Mouse (Mus musculus) ovary, postnatal 10 days (tissue): ENCODE data around the gene Pzp.
A peak's percentile ranks its signal among the peaks of the same experiment; 100 is the strongest.

Experiments used
- DNase-seq: peaks from one replicate; pipeline ENCODE4 v3.0.0; 2022; ENCODE audit warnings: low spot score

The Pzp gene

GRCm38 (mm10) chr6:128479463-128480454 is 46.8 kb downstream of the Pzp start:
- peak; percentile 97 for DNase-seq

DNA sequence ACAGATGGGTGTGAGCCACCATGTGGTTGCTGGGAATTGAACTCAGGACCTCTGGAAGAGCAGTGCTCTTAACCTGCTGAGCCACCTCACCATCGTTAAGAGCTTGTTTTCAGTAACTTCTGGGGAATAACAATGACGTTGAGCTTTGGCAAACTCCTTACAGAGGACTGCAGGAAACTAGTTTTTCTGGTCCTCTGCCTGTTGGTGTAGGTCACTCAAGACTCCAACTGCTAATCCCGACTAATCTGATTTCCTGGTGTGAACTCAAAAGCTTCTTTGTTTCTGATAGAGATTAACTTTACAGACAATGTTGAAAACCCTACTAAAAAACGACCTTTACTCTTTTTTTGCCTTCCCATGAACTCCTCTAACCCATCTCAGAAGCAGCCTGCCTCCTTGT is 49.0 kb downstream of the Pzp start:
- no peak for DNase-seq

- no peak for DNase-seq
Measured at GRCm38 (mm10) chr6:128474112-128474511, 52.4 kb downstream of the Pzp start.

DNA sequence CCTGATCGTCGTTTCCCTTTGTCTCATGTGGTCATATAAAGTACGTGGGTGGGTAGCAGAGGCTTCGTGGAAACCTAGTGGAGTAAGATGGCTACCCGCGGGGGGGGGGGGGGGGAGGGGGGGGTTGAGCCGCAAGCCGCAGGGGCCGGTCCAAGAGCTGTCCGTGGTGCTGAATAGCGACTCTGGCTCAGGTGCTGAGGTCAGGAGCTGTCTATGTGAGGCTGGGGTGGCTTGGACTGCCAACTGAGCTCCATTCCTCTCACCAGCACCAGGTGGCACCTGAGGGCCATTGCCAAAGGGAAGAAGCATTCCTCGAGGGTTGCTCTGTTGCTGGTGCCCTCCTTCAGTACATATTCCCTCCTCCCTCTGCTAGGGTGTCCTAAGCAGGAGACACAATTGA is 57.1 kb downstream of the Pzp start:
- no peak for DNase-seq

- DNase-seq, result no peak
Measured at GRCm38 (mm10) chr6:128467298-128467697, 59.2 kb downstream of the Pzp start.

- DNase-seq, result no peak
Measured at GRCm38 (mm10) chr6:128466563-128466962, 60.0 kb downstream of the Pzp start.

GRCm38 (mm10) chr6:128466043-128466442 is 60.5 kb downstream of the Pzp start:
- no peak for DNase-seq

DNA sequence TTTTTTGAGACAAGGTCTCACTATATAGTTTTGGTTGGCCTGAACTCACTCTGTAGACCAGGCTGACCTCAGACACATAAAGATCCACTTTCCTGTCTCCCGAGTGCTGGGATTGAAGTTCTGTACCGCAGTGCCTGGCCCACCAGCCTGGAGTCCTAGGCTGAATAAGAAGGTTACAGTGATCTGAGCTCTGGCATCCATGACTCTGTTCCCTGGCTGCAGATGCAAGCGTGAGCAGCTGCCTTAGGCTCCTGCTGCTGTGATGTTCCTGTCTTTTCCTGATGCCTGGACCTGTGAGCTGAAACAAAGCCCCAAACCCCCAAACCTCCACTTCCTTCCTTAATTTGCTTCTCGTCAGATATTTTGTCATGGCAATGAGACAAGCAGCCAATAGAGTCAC is 61.5 kb downstream of the Pzp start:
- DNase-seq, result no peak

- DNase-seq, result no peak
Measured at GRCm38 (mm10) chr6:128461606-128462005, 64.9 kb downstream of the Pzp start.

DNA sequence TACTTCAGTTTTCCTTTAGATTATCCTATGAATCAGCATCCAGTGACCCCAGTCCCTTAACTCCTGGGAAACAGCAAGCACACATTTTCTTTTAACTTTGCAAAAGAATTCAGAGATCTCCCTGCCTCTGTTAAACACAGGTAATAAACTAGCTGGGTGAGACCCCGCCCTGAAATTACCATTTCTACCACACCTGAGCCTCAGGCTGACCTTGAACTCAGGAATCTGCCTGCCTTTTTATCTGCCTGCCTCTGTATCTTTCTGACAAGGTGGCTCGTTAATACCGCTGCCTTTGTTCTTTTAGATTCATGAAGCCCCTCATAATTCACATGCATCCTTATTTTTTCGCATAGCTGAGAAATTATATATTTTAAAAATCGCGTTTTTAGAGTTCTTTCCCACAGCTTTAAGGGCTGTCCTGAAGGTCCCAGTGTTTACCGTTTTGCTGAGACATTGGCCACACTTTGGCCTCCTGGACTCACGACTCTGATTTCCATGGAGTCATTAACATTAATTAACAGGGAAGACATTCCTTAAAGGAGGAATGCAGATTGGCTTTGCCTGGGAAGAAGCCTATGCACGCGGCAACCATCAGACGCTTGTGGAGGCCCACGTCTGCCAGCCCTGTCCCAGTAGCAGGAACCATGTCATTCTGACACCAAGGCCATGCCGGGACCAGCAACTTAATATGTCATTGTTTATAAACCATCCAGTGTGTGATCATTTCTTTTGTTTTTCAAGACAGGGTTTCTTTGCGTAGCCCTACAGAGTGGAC is 65.6 kb downstream of the Pzp start:
- DNase-seq, result no peak

DNA sequence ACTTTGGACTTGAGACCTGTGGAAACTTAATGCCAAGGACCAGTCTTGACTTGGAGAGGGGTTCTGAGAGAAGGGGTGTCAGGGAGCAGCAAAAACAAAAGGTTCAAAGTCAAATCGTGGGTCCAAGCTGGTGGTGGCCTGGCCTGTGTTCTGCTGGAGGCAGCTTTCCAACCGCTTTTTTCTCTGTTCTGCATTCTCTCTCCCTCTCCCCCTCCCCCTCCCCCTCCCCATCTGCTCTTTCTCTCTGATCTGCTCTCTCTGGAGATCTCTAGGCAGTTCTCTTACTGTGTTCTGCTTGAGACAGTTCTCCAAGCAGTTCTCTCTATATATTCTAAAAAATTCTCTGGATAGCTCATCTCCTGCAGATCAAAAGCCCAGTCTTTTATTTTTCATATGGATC is 66.2 kb downstream of the Pzp start:
- DNase-seq, result no peak

GRCm38 (mm10) chr6:128457186-128457585 is 69.3 kb downstream of the Pzp start:
- DNase-seq, result no peak

DNA sequence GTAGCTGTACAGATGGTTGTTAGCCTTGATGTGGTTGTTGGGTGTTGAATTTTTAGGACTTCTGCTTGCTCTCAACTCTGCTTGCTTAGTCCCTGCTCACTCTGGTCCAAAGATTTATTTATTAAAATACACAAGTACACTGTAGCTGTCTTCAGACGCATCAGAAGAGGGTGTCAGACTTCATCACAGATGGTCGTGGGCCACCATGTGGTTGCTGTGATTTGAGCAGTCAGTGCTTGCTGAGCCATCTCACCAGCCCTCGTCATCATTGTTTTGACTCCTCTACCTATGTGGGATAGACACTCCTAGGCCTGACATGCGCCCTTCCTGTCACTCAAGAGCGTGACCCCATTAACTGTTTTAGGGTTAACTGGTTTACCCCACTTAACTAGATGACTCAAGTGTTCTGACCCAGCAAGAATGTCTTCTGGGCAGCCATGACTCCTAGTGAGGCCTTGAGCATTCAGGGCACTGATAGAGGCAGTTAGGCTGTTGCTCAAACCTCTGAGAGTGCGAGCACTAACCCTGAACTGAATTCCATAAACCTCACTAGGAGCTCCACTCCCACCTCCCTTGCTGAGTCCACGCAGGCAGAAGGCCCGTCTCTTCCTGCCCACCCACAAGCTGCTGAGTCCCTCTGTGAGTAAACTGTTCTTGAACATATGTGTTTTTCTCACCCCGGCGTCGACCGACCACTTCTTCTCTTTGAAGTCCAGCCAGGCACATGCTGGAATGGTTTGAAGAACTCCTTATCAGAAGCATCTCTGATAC is 70.5 kb downstream of the Pzp start:
- no peak for DNase-seq

GRCm38 (mm10) chr6:128447063-128447462 is 79.5 kb downstream of the Pzp start:
- no peak for DNase-seq

GRCm38 (mm10) chr6:128445761-128446535 is 80.6 kb downstream of the Pzp start:
- no peak for DNase-seq

GRCm38 (mm10) chr6:128440238-128440637 is 86.3 kb downstream of the Pzp start:
- no peak for DNase-seq

GRCm38 (mm10) chr6:128438871-128439341 is 87.6 kb downstream of the Pzp start:
- DNase-seq, result no peak

DNA sequence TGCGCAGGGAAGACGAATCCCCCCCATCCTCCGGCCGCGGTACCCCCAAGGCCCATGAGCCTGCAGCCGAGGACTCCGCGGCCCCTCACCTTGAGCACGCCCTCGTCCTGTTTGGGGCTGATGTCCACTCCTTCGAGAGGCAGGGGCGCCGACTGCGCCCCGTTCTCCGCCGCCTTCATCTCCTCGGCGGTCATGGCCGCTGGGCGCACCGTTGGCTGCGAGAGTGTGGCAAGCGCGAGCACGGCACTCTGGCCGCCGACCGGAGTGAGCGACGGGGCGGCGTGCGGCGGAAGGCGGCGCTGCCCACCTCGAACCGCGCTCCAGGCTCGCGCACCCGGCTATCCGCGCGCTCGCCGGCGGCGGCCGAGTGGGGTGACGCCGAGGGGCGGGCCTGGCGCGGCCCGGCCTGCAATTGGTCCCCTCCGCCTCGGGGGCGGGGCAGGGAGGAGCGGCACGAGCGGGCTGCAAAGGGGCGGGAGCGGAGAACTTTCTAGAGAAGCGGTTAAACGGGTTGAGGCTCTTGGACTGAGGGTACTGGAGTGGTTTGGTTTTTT is 88.1 kb downstream of the Pzp start, which contains the start of gene Fkbp4:
Gene Fkbp4 (minus strand): TSS at position 361 of the 554 bp plus-strand sequence.
- DNase-seq, result peak; percentile 78

GRCm38 (mm10) chr6:128437731-128438316 is 88.7 kb downstream of the Pzp start:
- DNase-seq, result peak; percentile 50

GRCm38 (mm10) chr6:128437288-128437687 is 89.2 kb downstream of the Pzp start:
- DNase-seq, result no peak
